Mouse (Mus musculus) embryonic facial prominence, embryonic 12.5 days (tissue): Measurements from ENCODE around the gene Tln2. TPM values are rescaled to one million over a fixed set of nuclear protein-coding genes. Genes with fewer than 3 reads are reported as not detected.

ENCODE experiments used
- ATAC-seq: fragments of 200-750 bp; cut with Nextera tagmentation; 2 replicates; pipeline ENCODE4 v1.8.0; 2017; ENCODE audit not compliant: insufficient number of reproducible peaks, insufficient read depth, low FRiP score, low TSS enrichment
- H3K27ac ChIP-seq: fragments of 300-500 bp; sonication (generic); 2 replicates; pipeline ENCODE4 v1.5.1; 2016; ENCODE audit warnings: mild to moderate bottlenecking
- H3K27me3 ChIP-seq: fragments of 300-500 bp; sonication (generic); 2 replicates; pipeline ENCODE4 v1.6.1; 2016; ENCODE audit warnings: mild to moderate bottlenecking, moderate library complexity
- H3K36me3 ChIP-seq: fragments of 300-500 bp; sonication (generic); 2 replicates; pipeline ENCODE4 v1.6.1; 2016; ENCODE audit warnings: mild to moderate bottlenecking
- H3K4me1 ChIP-seq: fragments of 300-500 bp; sonication (generic); 2 replicates; pipeline ENCODE4 v1.6.1; 2016
- H3K4me2 ChIP-seq: fragments of 300-500 bp; sonication (generic); replicated peaks from 2 replicates; pipeline ENCODE4 v1.6.1; 2016; ENCODE audit warnings: mild to moderate bottlenecking, moderate library complexity
- H3K4me3 ChIP-seq: fragments of 300-500 bp; sonication (generic); 2 replicates; pipeline ENCODE4 v1.5.1; 2016; ENCODE audit warnings: mild to moderate bottlenecking
- H3K9ac ChIP-seq: fragments of 300-500 bp; sonication (generic); 2 replicates; pipeline ENCODE4 v1.6.1; 2016; ENCODE audit warnings: mild to moderate bottlenecking, moderate library complexity
- H3K9me3 ChIP-seq: fragments of 300-500 bp; sonication (generic); 2 replicates; pipeline ENCODE4 v1.6.1; 2016; ENCODE audit warnings: mild to moderate bottlenecking, moderate library complexity
- WGBS: fragments of 180-500 bp; shearing (Covaris S2); methylation state at CpG from one replicate; pipeline ENCODE4 v1.1.7; 2016; 5-methylcytosine and 5-hydroxymethylcytosine counted together
- microRNA counts: library from miRNA; unstranded; fragments of <30 nt; microRNA quantifications from one replicate; lab custom pipeline; 2017
- microRNA-seq: library from miRNA; unstranded; fragments of <30 nt; microRNA quantifications from one replicate; pipeline ENCODE4, GENCODE M21; 2017
- polyA plus RNA-seq: library from polyadenylated mRNA; unstranded; fragments of >200 nt; fragmentation: Nextera tagmentation; extraction: Ambion mirVana; gene quantifications from 2 replicates; pipeline ENCODE4 v1.2.1, GENCODE M21; 2016

The Tln2 gene
- polyA plus RNA-seq, 1 experiment from 2014 or later, result 35.3 TPM

GRCm38 (mm10) chr9:67170759-67171158, 388.7 kb downstream of the Tln2 start:
- H3K4me2 ChIP-seq, result no peak overlapping the region
- ATAC-seq, result no peak
- no peaks in the 10 kb centered on the region for H3K9me3 ChIP-seq
- 80% methylated on average over 8 of the region's 8 CpGs for WGBS
- H3K4me1 ChIP-seq, result peaks cover 22% of the 10 kb centered on the region
- no peaks in the 10 kb centered on the region for H3K36me3 ChIP-seq
- H3K27ac ChIP-seq, result no peak overlapping the region
- no peak overlapping the region for H3K4me3 ChIP-seq
- H3K9ac ChIP-seq, result no peak overlapping the region
- no peaks in the 10 kb centered on the region for H3K27me3 ChIP-seq

- Histone ChIP-seq H3K27ac (no peak overlapping the region), H3K9me3 (no peaks in the 10 kb centered on the region), H3K9ac (no peak overlapping the region), H3K36me3 (no peaks in the 10 kb centered on the region), H3K27me3 (no peaks in the 10 kb centered on the region), H3K4me1 (peaks cover 20% of the 10 kb centered on the region), H3K4me3 (no peak overlapping the region), H3K4me2 (no peak overlapping the region)
- no peak for ATAC-seq
- WGBS, result 78% methylated on average over 3 of the region's 3 CpGs
These were observed 389.5 kb downstream of the Tln2 start for GRCm38 (mm10) chr9:67170047-67170446.

MicroRNA genes within 50 kb of the gene (microRNA counts, 519-probe panel; counts per million panel counts)
- 3,240 counts per million, percentile 72 among the panel's probes with 10 or more counts for microRNA mmu-miR-190 (lab: Ali Mortazavi, UCI)

Small RNA genes within 50 kb of the gene (microRNA-seq; reads per million reads assigned to microRNA genes)
- gene Mir190a, result 92.9 reads per million, percentile 50 among the genes with 10 or more reads in this experiment

Other genes starting within 250 kb of the Tln2 start
- 0.29 and 0.35 TPM in 2 replicates for gene C2cd4b, start 199.7 kb upstream of the Tln2 start, polyA plus RNA-seq